Mouse (Mus musculus) megakaryocyte progenitor cell, adult 5-6 weeks (primary cell): ENCODE results near the gene Tshr. TPM values are rescaled to one million over a fixed set of nuclear protein-coding genes. Genes with fewer than 3 reads are reported as not detected.
"Not testable (repeated sequence)": the region's sequence is repeated elsewhere in the genome, so short reads cannot be mapped to it uniquely, and the experiment has no call there.

Source experiments
- ATAC-seq: replicated peaks from 2 replicates; pipeline ENCODE4 v1.8.0; 2016; ENCODE audit warnings: mild to moderate bottlenecking, moderate TSS enrichment, inconsistent platforms; ENCODE audit not compliant: poor library complexity
- total RNA-seq, 2 experiments: library from RNA; stranded (forward) in 1 of 2; stranded (reverse) in 1 of 2; fragments of 157-497, 149-512 nt in 1 of 2; fragments of 200-1000 nt in 1 of 2; gene quantifications; 2 replicates each; pipeline versions ENCODE4 v1.2.3 to v1.2.4; 2015 to 2017

Tshr gene
- total RNA-seq, 2 experiments from 2014 or later, result 0.92 to 2.6 TPM

- peak; percentile 27 for ATAC-seq
Observed at GRCm38 (mm10) chr12:91585206-91585605, 200.8 kb downstream of the Tshr start.

DNA sequence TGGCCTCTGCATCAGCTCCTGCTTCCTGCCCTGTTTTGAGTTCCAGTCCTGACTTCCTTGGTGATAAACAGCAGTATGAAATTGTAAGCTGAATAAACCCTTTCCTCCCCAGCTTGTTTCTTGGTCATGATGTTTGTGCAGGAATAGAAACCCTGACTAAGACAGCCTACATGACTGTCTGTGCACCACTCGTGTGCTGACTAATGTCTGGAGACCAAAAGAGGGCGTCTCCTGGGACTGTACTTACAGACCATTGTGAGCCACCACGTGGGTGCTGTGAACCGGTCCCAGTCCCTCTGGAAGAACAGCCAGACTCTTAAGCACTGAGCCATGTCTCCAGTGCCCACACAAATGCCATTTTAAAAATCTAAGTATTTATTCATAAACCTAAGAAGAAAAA, 201.5 kb downstream of the Tshr start:
- ATAC-seq, result not testable (repeated sequence)

- no peak for ATAC-seq
Observed at GRCm38 (mm10) chr12:91587077-91587476, 202.7 kb downstream of the Tshr start.

DNA sequence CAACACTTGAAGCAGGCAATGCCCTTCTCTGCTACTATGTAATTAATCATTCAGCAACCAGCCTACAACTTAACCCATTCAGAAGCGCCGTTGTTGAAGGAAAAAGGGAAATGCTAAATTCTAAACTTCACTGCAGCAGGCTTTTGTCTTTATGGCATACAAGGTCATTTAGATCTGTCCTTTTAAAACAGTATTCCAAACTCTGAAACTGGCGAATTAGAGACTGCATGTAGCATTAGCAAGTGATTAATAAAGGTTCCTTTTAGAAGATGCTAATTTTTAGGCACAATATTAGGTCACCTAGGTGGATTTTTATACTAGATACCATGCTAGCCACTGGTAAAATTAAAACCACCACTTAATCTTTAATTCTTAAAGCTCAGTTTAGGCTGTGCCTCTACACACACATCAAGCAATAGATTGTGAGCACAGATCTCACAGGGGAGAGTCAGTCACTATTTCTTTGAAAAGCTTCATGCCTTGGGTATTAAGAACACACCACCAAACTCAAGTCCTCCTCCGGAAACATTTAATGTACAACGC, 203.2 kb downstream of the Tshr start:
- ATAC-seq, result no peak

DNA sequence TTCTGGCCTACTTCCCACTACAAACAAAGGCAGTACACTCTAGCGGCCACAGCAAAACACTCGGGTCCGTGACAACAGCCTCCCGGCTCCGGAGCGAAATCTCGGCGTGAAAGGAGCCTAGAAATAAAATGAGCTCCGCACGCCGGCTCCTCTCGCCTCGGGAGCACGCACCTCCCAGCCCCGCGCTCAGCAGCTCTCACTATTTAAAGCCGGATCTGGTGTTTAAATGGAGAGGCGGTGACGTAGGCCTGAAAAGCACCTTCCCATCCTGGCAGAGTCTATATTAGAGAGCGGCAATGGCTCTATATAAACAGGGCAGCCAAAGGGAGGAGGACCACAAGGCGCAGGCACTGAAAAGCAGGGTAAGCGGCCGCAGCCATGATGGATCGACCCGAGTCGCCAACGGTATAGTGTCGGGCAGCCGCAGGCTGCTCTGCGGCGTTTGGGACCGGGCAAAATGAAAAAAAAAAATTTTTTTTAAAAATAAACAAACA, 203.9 kb downstream of the Tshr start:
- ATAC-seq, result peak; percentile 55

DNA sequence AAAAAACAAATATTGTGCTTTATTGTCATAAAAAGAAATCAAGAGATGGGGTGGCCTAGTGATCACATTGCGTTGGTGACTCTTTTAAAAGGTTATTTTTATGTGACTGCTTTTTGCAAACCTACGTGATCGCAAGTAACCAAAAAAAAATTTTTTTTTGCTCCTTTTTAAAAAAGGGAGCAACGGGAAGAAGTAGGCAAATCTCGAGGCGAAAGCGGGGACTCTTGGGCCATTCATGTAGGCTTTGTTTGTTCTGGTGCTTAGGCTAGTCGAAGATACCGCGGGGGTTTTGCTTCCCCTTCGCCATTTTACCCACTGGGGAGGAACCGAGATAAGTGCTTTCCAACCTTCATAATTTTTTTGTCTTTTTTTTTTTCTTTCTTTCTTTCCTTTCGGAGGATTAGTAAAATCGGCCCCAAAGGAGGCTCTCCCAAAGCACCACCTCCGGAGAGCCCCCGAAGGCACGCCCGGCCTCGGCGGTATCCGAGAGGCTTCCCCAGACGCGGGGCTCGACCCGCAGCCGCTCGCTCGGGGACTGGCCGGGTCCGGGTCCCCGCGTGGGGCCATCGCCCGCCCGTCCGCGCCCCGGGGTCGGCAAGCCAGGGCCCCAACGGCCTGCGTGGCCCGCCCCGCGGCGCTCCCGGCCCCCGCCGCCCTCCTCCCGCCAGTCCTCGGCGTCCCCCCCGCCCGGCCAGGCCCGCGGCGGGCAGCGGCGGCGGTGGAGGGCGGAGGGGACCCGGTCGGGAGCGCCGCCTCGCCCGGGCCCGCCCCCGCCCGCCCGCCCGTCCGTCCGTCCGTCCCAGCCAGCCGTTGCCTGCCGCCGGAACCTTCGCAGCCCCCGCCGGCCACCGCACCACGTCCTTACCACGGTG, 204.5 kb downstream of the Tshr start:
- no peak for ATAC-seq

DNA sequence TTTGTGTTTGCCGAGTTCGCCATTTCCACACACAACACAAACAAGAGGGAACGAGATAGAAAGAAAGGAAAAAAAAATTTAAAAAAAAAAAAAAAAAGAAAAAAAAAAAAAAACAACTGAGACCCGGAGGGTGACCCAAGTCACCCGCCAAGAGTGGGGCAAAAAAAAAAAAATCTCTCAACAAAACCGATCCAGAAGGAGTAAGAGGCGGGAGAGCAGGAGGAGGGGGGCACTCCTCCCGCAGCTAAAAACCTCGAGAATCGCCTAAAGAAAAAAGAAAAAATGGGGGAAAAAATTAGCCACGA, 205.1 kb downstream of the Tshr start:
- ATAC-seq, result no peak

- peak; percentile 61 for ATAC-seq
Observed at GRCm38 (mm10) chr12:91589847-91590690, 205.7 kb downstream of the Tshr start, which contains the start of gene Gtf2a1. Gene Gtf2a1 (minus strand): TSS chr12:91590487.

DNA sequence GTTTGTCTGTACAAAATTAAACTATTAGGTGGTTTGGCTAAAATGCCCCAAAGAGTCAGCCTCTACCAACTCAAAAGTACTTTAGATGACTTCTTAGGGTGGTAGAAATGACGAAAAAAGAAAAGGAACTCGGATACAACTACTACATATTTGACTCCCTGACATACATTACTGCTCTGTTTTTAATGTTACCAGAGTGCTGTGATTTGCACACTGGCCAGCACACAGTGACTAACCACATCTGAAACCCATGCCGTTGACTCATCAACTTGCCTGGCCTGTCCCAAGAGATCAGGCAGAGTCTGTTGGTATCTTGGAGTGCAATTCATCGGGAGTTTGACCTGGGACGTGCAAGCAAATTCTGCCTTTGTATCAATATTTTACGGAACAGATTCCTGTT, 206.4 kb downstream of the Tshr start:
- peak; percentile 5; the same call in 1 of the 2 replicates for ATAC-seq

DNA sequence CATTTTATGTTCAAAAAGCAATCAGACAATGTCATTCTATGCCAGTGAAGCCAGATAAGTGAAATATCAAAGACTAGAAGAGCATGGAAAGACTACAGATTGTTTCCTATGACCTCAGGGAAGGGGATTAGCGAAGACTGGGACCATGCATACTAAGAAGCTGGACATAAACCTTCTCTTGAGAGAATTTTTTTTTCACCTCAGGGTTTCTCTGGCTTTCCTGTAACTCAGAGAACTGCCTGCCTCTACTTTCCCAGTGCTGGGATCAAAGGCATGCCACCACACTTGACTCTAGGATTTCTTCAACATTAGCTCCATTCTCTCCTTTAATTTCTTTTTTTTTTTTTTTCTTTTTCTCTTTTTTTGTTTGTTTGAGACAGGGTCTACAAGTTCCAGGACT, 206.8 kb downstream of the Tshr start:
- no peak for ATAC-seq

DNA sequence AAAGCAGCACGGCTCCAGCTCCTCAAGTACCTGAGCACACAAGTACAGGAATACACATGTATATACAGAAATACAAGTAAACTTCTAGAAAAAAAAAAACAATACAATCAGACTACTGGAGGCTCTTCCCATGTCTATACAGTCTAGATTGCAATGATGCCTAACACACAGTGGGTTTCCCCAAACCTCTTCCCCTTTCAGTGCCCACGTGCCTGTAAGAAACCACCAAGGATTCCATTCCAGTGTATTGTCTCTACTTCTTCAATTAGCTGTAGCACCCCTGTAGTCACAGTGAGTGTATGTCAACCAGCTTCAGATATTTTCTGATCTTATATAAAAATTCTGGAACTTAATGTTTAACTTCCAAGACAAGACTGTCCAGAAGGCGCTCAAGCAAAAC, 207.8 kb downstream of the Tshr start:
- peak; percentile 30 for ATAC-seq

Other genes starting within 250 kb of the Tshr start
- gene Cep128, start 154 bp upstream of the Tshr start, total RNA-seq (2015), result 66.2 and 74.5 TPM in 2 replicates
- gene Cep128, start 154 bp upstream of the Tshr start, total RNA-seq (2017), result 86.2 and 96.9 TPM in 2 replicates
- gene Gtf2a1, start 205.9 kb downstream of the Tshr start, total RNA-seq (2015), result 31.1 and 34.5 TPM in 2 replicates
- 31.7 and 35.5 TPM in 2 replicates for gene Gtf2a1, start 205.9 kb downstream of the Tshr start, total RNA-seq (2017)